8 mouse cellular contexts compared by ENCODE assay signal in genomic region chr3:117788800-117789693, GRCm38 (mm10).
DNase-seq lines count a peak whose midpoint lies in the region; ATAC-seq and TF ChIP-seq lines count a peak whose summit lies in the region.

No protein-coding gene starts in this region.

- no peak for ATAC-seq in CD4-positive, CD25-positive, alpha-beta regulatory T cell, adult 4 months

- H3K36me3 ChIP-seq in midbrain, embryonic 10.5 days = no peaks in the 10 kb centered on the region

- TF ChIP-seq POLR2A in lung, adult 2 months (IDR thresholded peaks at IDR 0.05; ENCODE audit: borderline replicate concordance, extremely low read depth, low read depth, low read length) = no peak

- peak; percentile 24 for DNase-seq in lung, postnatal 10 days
- no peak for DNase-seq in lung, adult 2 months
- peak; percentile 31 for DNase-seq in forelimb bud, embryonic 11.5 days (ENCODE audit: low read depth, low spot score)
- peak; percentile 75 for DNase-seq in layer of hippocampus, adult 11-12 months (ENCODE audit: low spot score)
- DNase-seq in midbrain, embryonic 10.5 days (ENCODE audit: low spot score) = peak; percentile 19
- no peak for DNase-seq in spleen, adult 12 weeks (ENCODE audit: low spot score)
- DNase-seq in adrenal gland, adult 18-20 months (ENCODE audit: low spot score in 2 of 2) = no peak

- no peaks in the 10 kb centered on the region for H3K9me3 ChIP-seq in midbrain, embryonic 10.5 days (replicated peaks)

- H3K4me3 ChIP-seq in lung, adult 2 months (replicated peaks; ENCODE audit: extremely low read depth, low read depth, low read length) = no peak overlapping the region
- no peak overlapping the region for H3K4me3 ChIP-seq in midbrain, embryonic 10.5 days

- no peaks in the 10 kb centered on the region for H3K27me3 ChIP-seq in midbrain, embryonic 10.5 days (ENCODE audit: low read depth, poor library complexity, severe bottlenecking)

- TF ChIP-seq CTCF in lung, adult 2 months (IDR thresholded peaks at IDR 0.05; ENCODE audit: insufficient read depth, low read length) = no peak

- H3K27ac ChIP-seq in midbrain, embryonic 10.5 days (replicated peaks) = no peak overlapping the region

- no peaks in the 10 kb centered on the region for H3K4me1 ChIP-seq in lung, adult 2 months (ENCODE audit: control insufficient read depth, insufficient read depth, low read length)
- H3K4me1 ChIP-seq in midbrain, embryonic 10.5 days = peaks cover 10% of the 10 kb centered on the region

- WGBS in lung, adult 2 months = 71% methylated on average over 14 of the region's 14 CpGs
- 75% methylated on average over 14 of the region's 14 CpGs for WGBS in midbrain, embryonic 10.5 days

Comparison
In these comparisons a context has a peak if more than half of its experiments do, and no peak if none do; other contexts are left out.
1. DNase-seq: peak in lung, postnatal 10 days (single experiment), forelimb bud, embryonic 11.5 days (single experiment), layer of hippocampus, adult 11-12 months (single experiment) and midbrain, embryonic 10.5 days (single experiment); none in lung, adult 2 months (single experiment), spleen, adult 12 weeks (single experiment) and adrenal gland, adult 18-20 months (0 of 2).